Mouse (Mus musculus): ENCODE results near the gene Ankrd28.
"Not testable (repeated sequence)": the region's sequence is repeated elsewhere in the genome, so short reads cannot be mapped to it uniquely, and the experiment has no call there.

Ankrd28 gene

GRCm38 (mm10) chr14:31830571-31831369, at the start of gene Ankrd28:
Gene Ankrd28, minus strand, starts transcription at chr14:31830651.
- peak; percentile 98 for DNase-seq

GRCm38 (mm10) chr14:31879456-31879855, 49.0 kb upstream of the Ankrd28 start:
- no peak for DNase-seq

GRCm38 (mm10) chr14:31872130-31872529, 41.7 kb upstream of the Ankrd28 start:
- no peak for DNase-seq

GRCm38 (mm10) chr14:31870436-31870835, 40.0 kb upstream of the Ankrd28 start:
- no peak for DNase-seq

- DNase-seq: no peak
These were observed 38.1 kb upstream of the Ankrd28 start for GRCm38 (mm10) chr14:31868591-31868990.

GRCm38 (mm10) chr14:31866366-31866765, 35.9 kb upstream of the Ankrd28 start:
- not testable (repeated sequence) for DNase-seq

- no peak for DNase-seq
These were observed 28.2 kb upstream of the Ankrd28 start for GRCm38 (mm10) chr14:31858679-31859078.

- DNase-seq: no peak
These were observed 26.9 kb upstream of the Ankrd28 start for GRCm38 (mm10) chr14:31857096-31857975.

GRCm38 (mm10) chr14:31856007-31856406, 25.6 kb upstream of the Ankrd28 start:
- DNase-seq: no peak

- no peak for DNase-seq
These were observed 24.2 kb upstream of the Ankrd28 start for GRCm38 (mm10) chr14:31854667-31855066.

- DNase-seq: no peak
These were observed 13.1 kb upstream of the Ankrd28 start for GRCm38 (mm10) chr14:31843571-31843970.

GRCm38 (mm10) chr14:31832022-31832421, 1.6 kb upstream of the Ankrd28 start:
- DNase-seq: no peak

- DNase-seq: peak; percentile 7
These were observed 890 bp upstream of the Ankrd28 start for GRCm38 (mm10) chr14:31831370-31831712.

GRCm38 (mm10) chr14:31829761-31830562, 489 bp downstream of the Ankrd28 start:
- peak; percentile 81 for DNase-seq

- no peak for DNase-seq
These were observed 3.2 kb downstream of the Ankrd28 start for GRCm38 (mm10) chr14:31827221-31827620.

- no peak for DNase-seq
These were observed 20.5 kb downstream of the Ankrd28 start for GRCm38 (mm10) chr14:31809942-31810341.

GRCm38 (mm10) chr14:31803791-31804190, 26.7 kb downstream of the Ankrd28 start:
- no peak for DNase-seq

GRCm38 (mm10) chr14:31800976-31801375, 29.5 kb downstream of the Ankrd28 start:
- no peak for DNase-seq

GRCm38 (mm10) chr14:31800446-31800845, 30.0 kb downstream of the Ankrd28 start:
- DNase-seq: no peak

- DNase-seq: no peak
These were observed 31.5 kb downstream of the Ankrd28 start for GRCm38 (mm10) chr14:31798937-31799336.

- no peak for DNase-seq
These were observed 34.9 kb downstream of the Ankrd28 start for GRCm38 (mm10) chr14:31795535-31795934.

- no peak for DNase-seq
These were observed 35.7 kb downstream of the Ankrd28 start for GRCm38 (mm10) chr14:31794776-31795126.
